Mouse (Mus musculus): ENCODE results near the gene Myh11. TPM values are rescaled to one million over a fixed set of nuclear protein-coding genes. Genes with fewer than 3 reads are reported as not detected.

Gene Myh11
- total and polyA plus RNA-seq, 2 experiments from 2014 or later, result 0.74 to 0.99 TPM

GRCm38 (mm10) chr16:14303148-14303547 lies 12.0 kb upstream of the Myh11 start:
- H3K36me3 ChIP-seq (ENCODE audit: insufficient read depth, low read length), result peaks cover 32% of the 10 kb centered on the region
- no peaks in the 10 kb centered on the region for H3K4me1 ChIP-seq (ENCODE audit: insufficient read depth, low read length)
- DNase-seq (ENCODE audit: low spot score) (no peak), ATAC-seq (no peak)
- no peaks in the 10 kb centered on the region for H3K27me3 ChIP-seq (ENCODE audit: insufficient read depth, low read length)
- H3K4me2 ChIP-seq (ENCODE audit: low read depth, low read length), result no peak overlapping the region
- 64% methylated on average over 2 of the region's 2 CpGs for WGBS
- no peak overlapping the region for H3K4me3 ChIP-seq (ENCODE audit: low read length)
- no peak for TF ChIP-seq CTCF (IDR thresholded peaks at IDR 0.05; ENCODE audit: low read depth)
- no peak overlapping the region for H3K9ac ChIP-seq (replicated peaks; ENCODE audit: low read length)
- no peak overlapping the region for H3K27ac ChIP-seq
- no peaks in the 10 kb centered on the region for H3K9me3 ChIP-seq (ENCODE audit: low read length)

DNA sequence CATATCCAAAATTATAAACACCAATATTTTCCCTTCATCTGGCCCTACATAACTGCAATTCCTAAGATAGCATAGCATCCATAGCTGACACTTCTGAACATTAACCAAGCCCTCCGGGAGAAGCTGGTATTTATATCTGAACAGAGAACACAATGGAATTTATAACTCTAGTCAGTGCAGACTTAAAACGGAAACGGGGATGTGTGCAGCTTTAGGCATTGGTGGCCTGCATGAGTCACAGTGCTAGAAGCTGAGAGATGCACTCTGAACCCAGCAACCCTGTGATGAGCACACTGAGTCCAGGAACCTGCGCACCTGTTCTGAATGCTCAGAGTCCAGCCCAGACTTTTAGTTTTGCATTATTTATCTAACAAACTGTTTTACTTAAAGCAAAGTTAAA lies 7.3 kb upstream of the Myh11 start:
- no peak for TF ChIP-seq CTCF (IDR thresholded peaks at IDR 0.05; ENCODE audit: low read depth)

GRCm38 (mm10) chr16:14297746-14298145 lies 6.6 kb upstream of the Myh11 start:
- no peak overlapping the region for H3K27ac ChIP-seq
- WGBS, result 96% methylated on average over 4 of the region's 4 CpGs
- H3K36me3 ChIP-seq (ENCODE audit: insufficient read depth, low read length), result peaks cover 16% of the 10 kb centered on the region; the same call in 1 of the 2 replicates
- no peaks in the 10 kb centered on the region; the same call in 1 of the 2 replicates for H3K4me1 ChIP-seq (ENCODE audit: insufficient read depth, low read length)
- DNase-seq (ENCODE audit: low spot score) (no peak), ATAC-seq (no peak)
- no peak overlapping the region for H3K9ac ChIP-seq (replicated peaks; ENCODE audit: low read length)
- no peak overlapping the region for H3K4me3 ChIP-seq (ENCODE audit: low read length)
- no peaks in the 10 kb centered on the region for H3K27me3 ChIP-seq (ENCODE audit: insufficient read depth, low read length)
- H3K9me3 ChIP-seq (ENCODE audit: low read length), result no peaks in the 10 kb centered on the region
- H3K4me2 ChIP-seq (ENCODE audit: low read depth, low read length), result no peak overlapping the region
- no peak for TF ChIP-seq CTCF (IDR thresholded peaks at IDR 0.05; ENCODE audit: low read depth)

More for the DNA sequence above, 7.3 kb upstream of the Myh11 start:
- H3K9ac ChIP-seq (replicated peaks; ENCODE audit: low read length), result no peak overlapping the region
- H3K4me2 ChIP-seq (ENCODE audit: low read depth, low read length), result no peak overlapping the region
- H3K27ac ChIP-seq, result no peak overlapping the region
- H3K4me1 ChIP-seq (ENCODE audit: insufficient read depth, low read length), result no peaks in the 10 kb centered on the region
- 95% methylated on average over 4 of the region's 4 CpGs for WGBS
- DNase-seq (ENCODE audit: low spot score) (no peak), ATAC-seq (no peak)
- H3K9me3 ChIP-seq (ENCODE audit: low read length), result no peaks in the 10 kb centered on the region
- H3K4me3 ChIP-seq (ENCODE audit: low read length), result no peak overlapping the region
- peaks cover 19% of the 10 kb centered on the region; the same call in 1 of the 2 replicates for H3K36me3 ChIP-seq (ENCODE audit: insufficient read depth, low read length)
- no peaks in the 10 kb centered on the region for H3K27me3 ChIP-seq (ENCODE audit: insufficient read depth, low read length)

DNA sequence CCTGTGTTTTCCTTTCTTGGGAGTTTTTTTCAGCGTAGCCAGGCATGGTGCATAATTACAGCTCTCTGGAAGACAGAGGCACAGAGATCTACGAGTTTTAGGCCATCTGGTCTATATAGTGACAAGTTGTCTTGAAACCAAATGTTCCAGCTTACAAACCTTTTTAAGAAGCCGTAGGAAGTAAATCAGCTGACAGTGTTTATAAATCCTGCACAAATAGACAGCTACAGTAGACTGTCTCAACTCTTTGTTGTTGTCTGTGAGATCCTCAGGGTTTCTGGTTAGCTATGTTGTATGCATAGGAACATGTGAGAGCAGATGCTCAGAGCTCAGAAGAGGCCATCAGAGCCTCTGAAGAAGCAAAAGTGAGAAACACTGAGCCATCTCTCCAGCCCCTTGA lies 6.0 kb upstream of the Myh11 start:
- Histone ChIP-seq H3K4me3 (ENCODE audit: low read length) (no peak overlapping the region), H3K4me2 (ENCODE audit: low read depth, low read length) (no peak overlapping the region), H3K36me3 (ENCODE audit: insufficient read depth, low read length) (peaks cover 15% of the 10 kb centered on the region; the same call in 1 of the 2 replicates), H3K4me1 (ENCODE audit: insufficient read depth, low read length) (peaks cover 4% of the 10 kb centered on the region), H3K27ac (no peak overlapping the region), H3K27me3 (ENCODE audit: insufficient read depth, low read length) (no peaks in the 10 kb centered on the region), H3K9me3 (ENCODE audit: low read length) (no peaks in the 10 kb centered on the region), H3K9ac (replicated peaks; ENCODE audit: low read length) (no peak overlapping the region)
- WGBS, result 84% methylated on average over 3 of the region's 3 CpGs
- ATAC-seq, result no peak
- TF ChIP-seq CTCF (IDR thresholded peaks at IDR 0.05; ENCODE audit: low read depth), result no peak
- no peak for DNase-seq (ENCODE audit: low spot score)

- H3K9ac ChIP-seq (replicated peaks; ENCODE audit: low read length), result no peak overlapping the region
- TF ChIP-seq CTCF (IDR thresholded peaks at IDR 0.05; ENCODE audit: low read depth), result no peak
Measured at GRCm38 (mm10) chr16:14296544-14297124, 5.5 kb upstream of the Myh11 start.

GRCm38 (mm10) chr16:14295291-14295690 lies 4.1 kb upstream of the Myh11 start:
- H3K4me1 ChIP-seq (ENCODE audit: insufficient read depth, low read length), result peaks cover 8% of the 10 kb centered on the region
- TF ChIP-seq CTCF (IDR thresholded peaks at IDR 0.05; ENCODE audit: low read depth), result no peak
- ATAC-seq (no peak), DNase-seq (ENCODE audit: low spot score) (no peak)
- H3K9ac ChIP-seq (replicated peaks; ENCODE audit: low read length), result no peak overlapping the region
- H3K9me3 ChIP-seq (ENCODE audit: low read length), result no peaks in the 10 kb centered on the region
- H3K27ac ChIP-seq, result no peak overlapping the region
- H3K27me3 ChIP-seq (ENCODE audit: insufficient read depth, low read length), result no peaks in the 10 kb centered on the region
- H3K36me3 ChIP-seq (ENCODE audit: insufficient read depth, low read length), result peaks cover 7% of the 10 kb centered on the region; the same call in 1 of the 2 replicates
- H3K4me3 ChIP-seq (ENCODE audit: low read length), result no peak overlapping the region
- no peak overlapping the region for H3K4me2 ChIP-seq (ENCODE audit: low read depth, low read length)
- 89% methylated on average over 2 of the region's 2 CpGs for WGBS

More at GRCm38 (mm10) chr16:14296544-14297124, 5.5 kb upstream of the Myh11 start:
- Histone ChIP-seq H3K9me3 (ENCODE audit: low read length) (no peaks in the 10 kb centered on the region), H3K4me1 (ENCODE audit: insufficient read depth, low read length) (peaks cover 8% of the 10 kb centered on the region), H3K27me3 (ENCODE audit: insufficient read depth, low read length) (no peaks in the 10 kb centered on the region), H3K4me2 (ENCODE audit: low read depth, low read length) (no peak overlapping the region), H3K4me3 (ENCODE audit: low read length) (no peak overlapping the region), H3K27ac (no peak overlapping the region), H3K36me3 (ENCODE audit: insufficient read depth, low read length) (peaks cover 11% of the 10 kb centered on the region; the same call in 1 of the 2 replicates)
- ATAC-seq (no peak), DNase-seq (ENCODE audit: low spot score) (no peak)
- WGBS, result 67% methylated on average over 2 of the region's 2 CpGs
